Mouse (Mus musculus) telencephalon, adult 2 months (tissue): ENCODE data around the gene Iqca.
A peak's percentile ranks its signal among the peaks of the same experiment; 100 is the strongest.

Experiments
- DNase-seq: peaks from one replicate; pipeline ENCODE4 v3.0.0-alpha.2; 2011; ENCODE audit warnings: low read depth, low spot score

Iqca gene

GRCm38 (mm10) chr1:90153099-90153744 is at the start of gene Iqca:
Gene Iqca, minus strand, starts transcription at chr1:90153401.
- peak; percentile 19 for DNase-seq

GRCm38 (mm10) chr1:90202207-90202978 is 49.2 kb upstream of the Iqca start:
- no peak for DNase-seq

GRCm38 (mm10) chr1:90201655-90202054 is 48.5 kb upstream of the Iqca start:
- DNase-seq, result no peak

- no peak for DNase-seq
These were observed 48.0 kb upstream of the Iqca start for GRCm38 (mm10) chr1:90201246-90201645.

GRCm38 (mm10) chr1:90189046-90189445 is 35.8 kb upstream of the Iqca start:
- DNase-seq, result no peak

GRCm38 (mm10) chr1:90186874-90187273 is 33.7 kb upstream of the Iqca start:
- no peak for DNase-seq

- DNase-seq, result no peak
These were observed 33.0 kb upstream of the Iqca start for GRCm38 (mm10) chr1:90186173-90186572.

- no peak for DNase-seq
These were observed 30.4 kb upstream of the Iqca start for GRCm38 (mm10) chr1:90183602-90184001.

- DNase-seq, result no peak
These were observed 29.3 kb upstream of the Iqca start for GRCm38 (mm10) chr1:90182521-90182920.

- DNase-seq, result no peak
These were observed 27.9 kb upstream of the Iqca start for GRCm38 (mm10) chr1:90180966-90181699.

GRCm38 (mm10) chr1:90180479-90180878 is 27.3 kb upstream of the Iqca start:
- DNase-seq, result no peak

- no peak for DNase-seq
These were observed 24.8 kb upstream of the Iqca start for GRCm38 (mm10) chr1:90177978-90178377.

GRCm38 (mm10) chr1:90177565-90177964 is 24.4 kb upstream of the Iqca start:
- no peak for DNase-seq

- DNase-seq, result peak; percentile 16
These were observed 23.0 kb upstream of the Iqca start for GRCm38 (mm10) chr1:90176223-90176622.

GRCm38 (mm10) chr1:90174338-90174737 is 21.1 kb upstream of the Iqca start:
- peak; percentile 24 for DNase-seq

- DNase-seq, result no peak
These were observed 11.1 kb upstream of the Iqca start for GRCm38 (mm10) chr1:90164319-90164718.

GRCm38 (mm10) chr1:90163161-90163560 is 10.0 kb upstream of the Iqca start:
- DNase-seq, result no peak

GRCm38 (mm10) chr1:90162379-90162857 is 9.2 kb upstream of the Iqca start:
- DNase-seq, result no peak

- no peak for DNase-seq
These were observed 8.4 kb upstream of the Iqca start for GRCm38 (mm10) chr1:90161623-90162022.

GRCm38 (mm10) chr1:90159927-90160326 is 6.7 kb upstream of the Iqca start:
- DNase-seq, result no peak

- no peak for DNase-seq
These were observed 3.4 kb upstream of the Iqca start for GRCm38 (mm10) chr1:90156589-90156988.

- no peak for DNase-seq
These were observed 586 bp upstream of the Iqca start for GRCm38 (mm10) chr1:90153787-90154186.
